Mouse (Mus musculus) megakaryocyte, embryonic 14.5 days (primary cell): ENCODE measurements around the gene Cacna1h. TPM values are rescaled to one million over a fixed set of nuclear protein-coding genes. Genes with fewer than 3 reads are reported as not detected.

ENCODE experiments used
- H3K27me3 ChIP-seq: replicated peaks from 2 replicates; pipeline ENCODE3; 2012; ENCODE audit warnings: inconsistent platforms
- H3K36me3 ChIP-seq: replicated peaks from 2 replicates; pipeline ENCODE3; 2012; ENCODE audit warnings: low read length, inconsistent platforms, mixed read lengths
- H3K4me1 ChIP-seq: 2 replicates; pipeline ENCODE4 v1.6.1; 2012; ENCODE audit warnings: inconsistent platforms
- H3K4me3 ChIP-seq: replicated peaks from 2 replicates; pipeline ENCODE3; 2012; ENCODE audit warnings: moderate library complexity, mild to moderate bottlenecking, inconsistent platforms
- H3K9me3 ChIP-seq: 2 replicates; pipeline ENCODE4 v1.6.1; 2012; ENCODE audit warnings: inconsistent platforms
- FLI1 ChIP-seq: IDR thresholded peaks from 2 replicates; pipeline ENCODE4 v1.6.1; 2012; ENCODE audit warnings: low read length, inconsistent platforms, mixed read lengths
- GATA1 ChIP-seq: IDR thresholded peaks from 3 replicates; pipeline ENCODE4 v1.6.1; 2012; ENCODE audit warnings: mixed read lengths, low read length, inconsistent platforms, borderline replicate concordance
- polyA plus RNA-seq: library from polyadenylated mRNA; stranded (reverse); fragments of >175 nt; gene quantifications from 2 replicates; pipeline ENCODE4 v1.2.3, GENCODE M21; 2012; ENCODE audit warnings: low replicate concordance; ENCODE audit not compliant: insufficient read depth

Gene Cacna1h
- polyA plus RNA-seq, 1 experiment: not detected

GRCm38 (mm10) chr17:25340003-25340402, 93.6 kb downstream of the Cacna1h start:
- TF ChIP-seq GATA1 (no peak), FLI1 (no peak)
- H3K4me1 ChIP-seq: no peaks in the 10 kb centered on the region
- peaks cover 56% of the 10 kb centered on the region for H3K27me3 ChIP-seq
- H3K4me3 ChIP-seq: no peak overlapping the region
- H3K36me3 ChIP-seq: no peaks in the 10 kb centered on the region
- H3K9me3 ChIP-seq: peaks cover 28% of the 10 kb centered on the region

GRCm38 (mm10) chr17:25338218-25338617, 95.4 kb downstream of the Cacna1h start:
- no peak overlapping the region for H3K4me3 ChIP-seq
- H3K27me3 ChIP-seq: peaks cover 57% of the 10 kb centered on the region
- TF ChIP-seq GATA1: no peak
- no peak for TF ChIP-seq FLI1
- no peaks in the 10 kb centered on the region for H3K36me3 ChIP-seq
- H3K9me3 ChIP-seq: peaks cover 28% of the 10 kb centered on the region
- H3K4me1 ChIP-seq: no peaks in the 10 kb centered on the region

- Histone ChIP-seq H3K27me3 (peaks cover 78% of the 10 kb centered on the region), H3K4me1 (no peaks in the 10 kb centered on the region; the same call in 1 of the 2 replicates)
These were observed 99.6 kb downstream of the Cacna1h start for GRCm38 (mm10) chr17:25333943-25334342.

GRCm38 (mm10) chr17:25332321-25332720, 101.3 kb downstream of the Cacna1h start:
- Histone ChIP-seq H3K9me3 (peaks cover 3% of the 10 kb centered on the region; the same call in 1 of the 2 replicates), H3K36me3 (no peaks in the 10 kb centered on the region), H3K4me3 (no peak overlapping the region), H3K4me1 (no peaks in the 10 kb centered on the region; the same call in 1 of the 2 replicates), H3K27me3 (peaks cover 78% of the 10 kb centered on the region)
- TF ChIP-seq GATA1: no peak
- no peak for TF ChIP-seq FLI1

More at GRCm38 (mm10) chr17:25333943-25334342, 99.6 kb downstream of the Cacna1h start:
- no peak for TF ChIP-seq GATA1
- TF ChIP-seq FLI1: no peak
- Histone ChIP-seq H3K4me3 (no peak overlapping the region), H3K36me3 (no peaks in the 10 kb centered on the region), H3K9me3 (peaks cover 20% of the 10 kb centered on the region)

Other genes with a start within 250 kb of the Cacna1h start
- 31.5 and 33.2 TPM in 2 replicates for gene BC003965, start 249.2 kb downstream of the Cacna1h start, polyA plus RNA-seq
- 20.2 and 51.9 TPM in 2 replicates for gene Unkl, start 245.4 kb downstream of the Cacna1h start, polyA plus RNA-seq
- 27.2 and 30.1 TPM in 2 replicates for gene Gnptg, start 193.7 kb downstream of the Cacna1h start, polyA plus RNA-seq
- gene Tsr3, start 193.6 kb downstream of the Cacna1h start, polyA plus RNA-seq: 12.5 and 25.4 TPM in 2 replicates
- gene Baiap3, start 177.4 kb downstream of the Cacna1h start, polyA plus RNA-seq: 1.7 and 2.7 TPM in 2 replicates
- gene Ube2i, start 159.2 kb downstream of the Cacna1h start, polyA plus RNA-seq: 72.7 and 190 TPM in 2 replicates
- 1.5 and 34.1 TPM in 2 replicates for gene Prss34, start 135.4 kb downstream of the Cacna1h start, polyA plus RNA-seq
- gene Prss28, start 125.1 kb downstream of the Cacna1h start, polyA plus RNA-seq: 0.68 TPM in 1 of 2 replicates, not detected in the other
- not detected in 2 replicates for gene Prss29, start 115.1 kb downstream of the Cacna1h start, polyA plus RNA-seq
- gene Tpsab1, start 88.2 kb downstream of the Cacna1h start, polyA plus RNA-seq: 0.23 TPM in 1 of 2 replicates, not detected in the other
- 0.26 TPM in 1 of 2 replicates, not detected in the other for gene Tpsb2, start 67.5 kb downstream of the Cacna1h start, polyA plus RNA-seq
- not detected in 2 replicates for gene Tpsg1, start 64.5 kb downstream of the Cacna1h start, polyA plus RNA-seq
- not detected in 2 replicates for gene Tekt4, start 20.8 kb upstream of the Cacna1h start, polyA plus RNA-seq
- gene Sstr5, start 63.5 kb upstream of the Cacna1h start, polyA plus RNA-seq: not detected in 2 replicates
- 3.8 TPM in 1 of 2 replicates, not detected in the other for gene Sox8, start 136.9 kb upstream of the Cacna1h start, polyA plus RNA-seq
- gene Lmf1, start 145.3 kb upstream of the Cacna1h start, polyA plus RNA-seq: 17.8 and 34.8 TPM in 2 replicates